Mouse (Mus musculus): Measurements from ENCODE around the gene Msh5. TPM values are rescaled to one million over a fixed set of nuclear protein-coding genes. Genes with fewer than 3 reads are reported as not detected.

The Msh5 gene
- polyA plus RNA-seq, 1 experiment from 2014 or later, result 1.9 TPM

- no peak for ATAC-seq (ENCODE audit: low FRiP score, low TSS enrichment)
- 61% methylated on average over 5 of the region's 5 CpGs for WGBS
- H3K27me3 ChIP-seq (ENCODE audit: control insufficient read depth, insufficient read depth, low read length), result no peaks in the 10 kb centered on the region
- H3K9ac ChIP-seq (ENCODE audit: low read length), result no peak overlapping the region; the same call in 1 of the 2 replicates
- H3K4me3 ChIP-seq (ENCODE audit: low read depth, low read length), result no peak overlapping the region
- peak overlapping the region; percentile 99 for H3K27ac ChIP-seq (replicated peaks)
- H3K9me3 ChIP-seq (ENCODE audit: control insufficient read depth, low read length), result no peaks in the 10 kb centered on the region
- DNase-seq (ENCODE audit: low spot score), result no peak
- H3K36me3 ChIP-seq (ENCODE audit: control insufficient read depth, insufficient read depth, low read length), result peaks cover 9% of the 10 kb centered on the region
- no peak for TF ChIP-seq CTCF (IDR thresholded peaks at IDR 0.05; ENCODE audit: low read depth)
- TF ChIP-seq EP300 (optimal IDR thresholded peaks at IDR 0.05), result no peak
- peak overlapping the region; percentile 83 for H3K4me2 ChIP-seq (replicated peaks; ENCODE audit: low read depth)
- H3K4me1 ChIP-seq (replicated peaks; ENCODE audit: control insufficient read depth, insufficient read depth), result peaks cover 12% of the 10 kb centered on the region; the same call in 1 of the 2 replicates
These were observed 2.4 kb upstream of the Msh5 start for GRCm38 (mm10) chr17:35048932-35049440.

GRCm38 (mm10) chr17:35048149-35048931 lies 1.8 kb upstream of the Msh5 start:
- TF ChIP-seq EP300 (optimal IDR thresholded peaks at IDR 0.05) (no peak), CTCF (IDR thresholded peaks at IDR 0.05; ENCODE audit: low read depth) (no peak)
- H3K9ac ChIP-seq (ENCODE audit: low read length), result no peak overlapping the region
- H3K4me1 ChIP-seq (replicated peaks; ENCODE audit: control insufficient read depth, insufficient read depth), result peaks cover 12% of the 10 kb centered on the region; the same call in 1 of the 2 replicates
- H3K9me3 ChIP-seq (ENCODE audit: control insufficient read depth, low read length), result no peaks in the 10 kb centered on the region
- H3K27me3 ChIP-seq (ENCODE audit: control insufficient read depth, insufficient read depth, low read length), result no peaks in the 10 kb centered on the region
- ATAC-seq (ENCODE audit: low FRiP score, low TSS enrichment), result no peak
- WGBS, result 20% methylated on average over 11 of the region's 11 CpGs
- 0 out of 2 replicates have a peak overlapping the region, but pooled peaks have one; percentile 3 for H3K4me3 ChIP-seq (ENCODE audit: low read depth, low read length)
- peak overlapping the region; percentile 99 for H3K27ac ChIP-seq (replicated peaks)
- DNase-seq (ENCODE audit: low spot score), result peak; percentile 57
- H3K36me3 ChIP-seq (ENCODE audit: control insufficient read depth, insufficient read depth, low read length), result peaks cover 6% of the 10 kb centered on the region
- H3K4me2 ChIP-seq (replicated peaks; ENCODE audit: low read depth), result peak overlapping the region; percentile 42

- TF ChIP-seq CTCF (IDR thresholded peaks at IDR 0.05; ENCODE audit: low read depth) (no peak), EP300 (optimal IDR thresholded peaks at IDR 0.05) (no peak)
- H3K36me3 ChIP-seq (ENCODE audit: control insufficient read depth, insufficient read depth, low read length), result peaks cover 1% of the 10 kb centered on the region; the same call in 1 of the 2 replicates
- DNase-seq (ENCODE audit: low spot score) (peak; percentile 41), ATAC-seq (ENCODE audit: low FRiP score, low TSS enrichment) (no peak)
- 0 out of 2 replicates have a peak overlapping the region, but pooled peaks have one; percentile 3 for H3K4me3 ChIP-seq (ENCODE audit: low read depth, low read length)
- peak overlapping the region; percentile 42 for H3K4me2 ChIP-seq (replicated peaks; ENCODE audit: low read depth)
- peak overlapping the region; percentile 99 for H3K27ac ChIP-seq (replicated peaks)
- no peak overlapping the region for H3K9ac ChIP-seq (ENCODE audit: low read length)
- H3K9me3 ChIP-seq (ENCODE audit: control insufficient read depth, low read length), result no peaks in the 10 kb centered on the region
- H3K27me3 ChIP-seq (ENCODE audit: control insufficient read depth, insufficient read depth, low read length), result no peaks in the 10 kb centered on the region
- H3K4me1 ChIP-seq (replicated peaks; ENCODE audit: control insufficient read depth, insufficient read depth), result peaks cover 12% of the 10 kb centered on the region; the same call in 1 of the 2 replicates
- WGBS, result 39% methylated on average over 1 of the region's 1 CpGs
These were observed 1.1 kb upstream of the Msh5 start for GRCm38 (mm10) chr17:35047688-35048087.

GRCm38 (mm10) chr17:35045807-35046680 lies 501 bp downstream of the Msh5 start:
- no peak for ATAC-seq (ENCODE audit: low FRiP score, low TSS enrichment)
- DNase-seq (ENCODE audit: low spot score), result no peak
- TF ChIP-seq EP300 (optimal IDR thresholded peaks at IDR 0.05) (no peak), CTCF (IDR thresholded peaks at IDR 0.05; ENCODE audit: low read depth) (no peak)
- no peaks in the 10 kb centered on the region for H3K36me3 ChIP-seq (ENCODE audit: control insufficient read depth, insufficient read depth, low read length)
- peaks cover 8% of the 10 kb centered on the region; the same call in 1 of the 2 replicates for H3K4me1 ChIP-seq (replicated peaks; ENCODE audit: control insufficient read depth, insufficient read depth)
- H3K9me3 ChIP-seq (ENCODE audit: control insufficient read depth, low read length), result no peaks in the 10 kb centered on the region
- H3K27ac ChIP-seq (replicated peaks), result peak overlapping the region; percentile 89
- peak overlapping the region; percentile 94 for H3K4me2 ChIP-seq (replicated peaks; ENCODE audit: low read depth)
- 4% methylated on average over 47 of the region's 48 CpGs for WGBS
- H3K9ac ChIP-seq (ENCODE audit: low read length), result peak overlapping the region; percentile 76
- no peaks in the 10 kb centered on the region for H3K27me3 ChIP-seq (ENCODE audit: control insufficient read depth, insufficient read depth, low read length)
- H3K4me3 ChIP-seq (ENCODE audit: low read depth, low read length), result peak overlapping the region; percentile 57

GRCm38 (mm10) chr17:35044904-35045806 lies 1.4 kb downstream of the Msh5 start:
- DNase-seq (ENCODE audit: low spot score) (no peak), ATAC-seq (ENCODE audit: low FRiP score, low TSS enrichment) (no peak)
- H3K4me3 ChIP-seq (ENCODE audit: low read depth, low read length), result no peak overlapping the region
- peak overlapping the region; percentile 94 for H3K4me2 ChIP-seq (replicated peaks; ENCODE audit: low read depth)
- peak overlapping the region; percentile 89 for H3K27ac ChIP-seq (replicated peaks)
- H3K27me3 ChIP-seq (ENCODE audit: control insufficient read depth, insufficient read depth, low read length), result no peaks in the 10 kb centered on the region
- 65% methylated on average over 7 of the region's 7 CpGs for WGBS
- no peak overlapping the region for H3K9ac ChIP-seq (ENCODE audit: low read length)
- no peaks in the 10 kb centered on the region for H3K36me3 ChIP-seq (ENCODE audit: control insufficient read depth, insufficient read depth, low read length)
- H3K9me3 ChIP-seq (ENCODE audit: control insufficient read depth, low read length), result no peaks in the 10 kb centered on the region
- no peak for TF ChIP-seq EP300 (optimal IDR thresholded peaks at IDR 0.05)
- no peak for TF ChIP-seq CTCF (IDR thresholded peaks at IDR 0.05; ENCODE audit: low read depth)
- peaks cover 8% of the 10 kb centered on the region; the same call in 1 of the 2 replicates for H3K4me1 ChIP-seq (replicated peaks; ENCODE audit: control insufficient read depth, insufficient read depth)

Measured in stomach, postnatal 0 days (tissue).